Mouse (Mus musculus) intestine, embryonic 16.5 days (tissue): ENCODE measurements around the gene Fv1. TPM values are rescaled to one million over a fixed set of nuclear protein-coding genes. Genes with fewer than 3 reads are reported as not detected.

Source experiments
- ATAC-seq: fragments of 200-750 bp; cut with Nextera tagmentation; 2 replicates; pipeline ENCODE4 v1.8.0; 2017; ENCODE audit warnings: moderate TSS enrichment, moderate library complexity
- H3K27ac ChIP-seq: fragments of 300-500 bp; sonication (generic); 2 replicates; pipeline ENCODE4 v1.5.1; 2014; ENCODE audit warnings: mild to moderate bottlenecking, low read length
- H3K27me3 ChIP-seq: fragments of 300-500 bp; sonication (generic); replicated peaks from 2 replicates; pipeline ENCODE4 v1.6.1; 2014; ENCODE audit warnings: low read length, control low read depth, mixed read lengths; ENCODE audit not compliant: control insufficient read depth, insufficient read depth
- H3K36me3 ChIP-seq: fragments of 300-500 bp; sonication (generic); 2 replicates; pipeline ENCODE4 v1.6.1; 2014; ENCODE audit warnings: low read length, control low read depth; ENCODE audit not compliant: control insufficient read depth, insufficient read depth
- H3K4me1 ChIP-seq: fragments of 300-500 bp; sonication (generic); 2 replicates; pipeline ENCODE4 v1.6.1; 2014; ENCODE audit warnings: low read length, control low read depth, mixed read lengths; ENCODE audit not compliant: control insufficient read depth, insufficient read depth
- H3K4me2 ChIP-seq: fragments of 300-500 bp; sonication (generic); 2 replicates; pipeline ENCODE4 v1.6.1; 2014; ENCODE audit warnings: low read depth, low read length, control low read depth
- H3K4me3 ChIP-seq: fragments of 300-500 bp; sonication (generic); 2 replicates; pipeline ENCODE4 v1.5.1; 2014; ENCODE audit warnings: mild to moderate bottlenecking, low read length
- H3K9ac ChIP-seq: fragments of 300-500 bp; sonication (generic); 2 replicates; pipeline ENCODE4 v1.6.1; 2014; ENCODE audit warnings: low read depth, low read length
- H3K9me3 ChIP-seq: fragments of 300-500 bp; sonication (generic); 2 replicates; pipeline ENCODE4 v1.6.1; 2016; ENCODE audit warnings: low read length, control low read depth; ENCODE audit not compliant: control insufficient read depth
- WGBS: fragments of 180-500 bp; shearing (Covaris S2); extraction: QIAGEN DNeasy Blood & Tissue Kit; methylation state at CpG from one replicate; pipeline ENCODE4 v1.1.7; 2014; 5-methylcytosine and 5-hydroxymethylcytosine counted together
- polyA plus RNA-seq: library from polyadenylated mRNA; unstranded; fragments of >200 nt; fragmentation: Nextera tagmentation; extraction: Ambion mirVana; gene quantifications from 2 replicates; pipeline ENCODE4 v1.2.1, GENCODE M21; 2015

The Fv1 gene
- polyA plus RNA-seq, 1 experiment from 2014 or later: 7.4 TPM

DNA sequence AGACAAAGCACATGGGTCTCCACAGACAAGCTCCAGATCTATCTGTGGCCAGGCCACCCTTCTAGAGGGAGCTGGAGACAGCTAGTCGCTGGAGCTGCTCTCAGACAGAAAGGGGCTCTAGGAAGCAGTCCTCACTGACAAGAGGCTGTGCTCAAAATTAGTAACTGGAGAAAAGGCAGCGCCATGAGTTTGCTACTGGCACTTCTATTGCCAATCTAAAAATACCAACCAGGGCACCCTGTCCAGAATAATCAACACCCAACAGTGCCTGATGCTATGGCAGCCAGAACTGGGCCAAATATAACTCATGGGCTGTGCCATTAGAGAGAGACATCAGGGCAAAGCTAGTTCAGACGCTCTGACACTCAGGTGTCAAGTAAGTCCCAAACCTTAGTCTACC is 28.6 kb downstream of the Fv1 start:
- 0 out of 2 replicates have a peak, but pooled peaks cover 6% of the 10 kb centered on the region for H3K4me1 ChIP-seq
- no peak overlapping the region for H3K9ac ChIP-seq
- H3K4me3 ChIP-seq: no peak overlapping the region
- no peak for ATAC-seq
- peaks cover 6% of the 10 kb centered on the region; the same call in 1 of the 2 replicates for H3K36me3 ChIP-seq
- no peak overlapping the region for H3K27ac ChIP-seq
- H3K27me3 ChIP-seq: no peaks in the 10 kb centered on the region
- no peaks in the 10 kb centered on the region for H3K9me3 ChIP-seq
- no peak overlapping the region for H3K4me2 ChIP-seq
- WGBS: 88% methylated on average over 3 of the region's 3 CpGs

DNA sequence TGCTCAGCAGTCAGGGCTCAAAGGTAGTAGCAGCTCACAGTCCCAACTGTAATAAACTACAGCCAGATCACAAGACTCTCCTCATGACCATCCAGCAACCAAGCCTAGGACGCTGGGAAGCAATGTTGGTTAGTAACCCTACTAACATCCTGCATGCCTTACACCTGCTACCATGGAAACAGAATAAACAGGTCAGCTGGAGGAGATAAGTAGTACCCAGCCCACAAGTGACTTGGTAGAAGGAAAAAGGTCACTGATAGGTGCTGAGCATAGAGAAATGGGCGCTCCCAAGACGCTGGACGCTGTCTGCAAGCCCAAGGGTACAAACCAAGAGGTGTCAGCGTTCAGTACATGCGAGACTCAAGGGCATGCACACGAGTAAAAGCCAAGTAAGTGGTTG is 31.7 kb downstream of the Fv1 start:
- 78% methylated on average over 7 of the region's 7 CpGs for WGBS
- ATAC-seq: peak; percentile 75
- peaks cover 6% of the 10 kb centered on the region; the same call in 1 of the 2 replicates for H3K36me3 ChIP-seq

DNA sequence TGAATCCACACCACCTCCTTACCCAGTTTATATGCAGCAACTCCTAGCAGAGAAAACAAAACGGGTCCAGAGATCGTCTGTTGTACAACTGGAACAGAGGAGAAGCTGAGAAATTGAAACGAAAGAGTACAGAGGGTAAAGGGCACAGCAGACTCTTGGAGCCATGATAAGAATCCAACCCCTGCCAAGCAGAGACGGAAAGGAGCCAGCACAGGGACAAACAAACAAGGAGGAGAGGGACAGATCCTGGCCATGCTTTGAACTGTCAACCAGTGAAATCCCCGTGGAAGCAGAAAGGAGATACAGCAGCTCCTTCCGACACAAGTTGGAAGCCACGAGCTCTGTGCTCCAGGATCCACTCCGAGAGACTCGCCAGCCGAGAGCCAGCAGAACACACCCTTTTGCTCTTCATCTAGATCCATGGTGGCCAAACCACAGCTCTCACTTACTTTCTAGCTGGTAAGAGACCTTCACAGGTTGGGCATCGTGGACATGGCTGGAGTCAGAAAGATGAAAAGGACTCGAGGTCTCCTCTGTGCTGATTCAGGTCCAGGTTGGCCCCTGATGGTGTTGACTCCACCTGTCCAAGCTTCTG is 34.2 kb downstream of the Fv1 start:
- Histone ChIP-seq H3K27me3 (no peaks in the 10 kb centered on the region), H3K27ac (peak overlapping the region; percentile 76), H3K4me2 (peak overlapping the region; percentile 47; the same call in 1 of the 2 replicates), H3K9me3 (no peaks in the 10 kb centered on the region), H3K4me3 (peak overlapping the region; percentile 12), H3K4me1 (peaks cover 16% of the 10 kb centered on the region), H3K36me3 (0 out of 2 replicates have a peak, but pooled peaks cover 2% of the 10 kb centered on the region), H3K9ac (peak overlapping the region; percentile 30; the same call in 1 of the 2 replicates)
- no peak for ATAC-seq
- 84% methylated on average over 12 of the region's 12 CpGs for WGBS

More for the DNA sequence above, 31.7 kb downstream of the Fv1 start:
- no peaks in the 10 kb centered on the region for H3K9me3 ChIP-seq
- peaks cover 16% of the 10 kb centered on the region for H3K4me1 ChIP-seq
- H3K9ac ChIP-seq: no peak overlapping the region
- no peaks in the 10 kb centered on the region for H3K27me3 ChIP-seq
- no peak overlapping the region for H3K4me2 ChIP-seq
- peak overlapping the region; percentile 59 for H3K27ac ChIP-seq
- no peak overlapping the region for H3K4me3 ChIP-seq

DNA sequence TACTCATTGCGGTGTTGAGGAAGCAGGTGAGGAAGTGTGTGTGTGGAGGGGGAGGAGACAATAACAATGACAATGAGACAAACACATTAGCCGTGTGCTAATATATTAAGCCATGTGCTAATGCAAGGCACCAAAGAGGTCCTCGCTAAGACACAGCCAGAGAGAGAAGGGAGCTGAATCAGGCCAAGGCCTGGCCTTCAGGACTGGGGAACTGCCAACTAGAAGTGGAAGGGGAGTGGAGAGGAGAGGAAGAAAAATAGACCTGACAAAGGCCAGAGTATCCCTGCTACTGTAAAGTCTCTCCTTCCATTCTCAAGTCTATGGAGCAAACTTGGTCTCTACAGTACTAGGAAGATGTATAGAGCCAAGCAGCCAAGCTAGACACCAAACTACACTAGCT is 34.8 kb downstream of the Fv1 start:
- Histone ChIP-seq H3K9me3 (no peaks in the 10 kb centered on the region), H3K4me1 (peaks cover 16% of the 10 kb centered on the region), H3K4me3 (peak overlapping the region; percentile 94), H3K9ac (peak overlapping the region; percentile 96), H3K4me2 (peak overlapping the region; percentile 47), H3K36me3 (0 out of 2 replicates have a peak, but pooled peaks cover 2% of the 10 kb centered on the region), H3K27me3 (no peaks in the 10 kb centered on the region), H3K27ac (peak overlapping the region; percentile 76)
- WGBS: 70% methylated on average over 3 of the region's 3 CpGs
- no peak for ATAC-seq

DNA sequence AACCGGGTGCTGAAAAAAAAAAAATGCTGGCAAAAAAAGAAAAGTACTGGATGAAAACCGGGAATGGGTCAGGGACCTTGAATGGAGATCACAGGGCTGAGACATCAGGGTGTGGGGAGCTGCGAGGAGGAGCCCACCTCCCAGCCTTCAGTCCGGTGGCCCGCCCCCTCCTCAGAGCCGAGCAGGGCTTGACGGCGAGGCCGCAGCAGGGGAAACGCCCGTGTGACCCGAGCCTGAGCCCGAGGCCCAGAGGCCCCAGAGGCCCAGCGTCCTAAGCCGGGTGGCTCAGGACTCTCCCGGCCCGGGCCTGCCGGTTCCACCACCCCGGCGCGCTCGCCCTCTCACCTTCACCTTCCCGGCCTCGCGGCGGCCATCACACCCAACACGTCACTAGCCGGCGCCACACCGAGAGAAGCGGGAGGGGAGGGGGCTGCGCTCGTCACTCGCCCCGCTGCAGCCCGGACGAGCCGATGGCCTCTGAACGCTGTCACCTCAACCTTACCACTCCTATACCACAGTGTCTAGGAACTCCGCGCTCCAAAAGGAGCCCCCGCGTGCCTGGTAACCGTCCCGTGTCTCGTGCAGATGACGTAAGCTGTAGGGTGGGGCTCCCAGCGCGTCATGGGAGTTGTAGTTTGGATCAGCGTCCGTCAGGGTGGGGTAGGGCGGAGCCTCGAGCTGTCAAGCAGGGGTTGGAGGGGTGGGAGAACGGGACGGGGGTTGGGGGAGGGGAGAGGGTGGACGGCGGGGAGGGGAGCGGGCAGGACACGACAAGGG is 35.7 kb downstream of the Fv1 start, which contains the start of gene Mfn2:
Gene Mfn2 (minus strand): TSS at position 392 of the 777 bp plus-strand sequence.
- Histone ChIP-seq H3K27me3 (no peaks in the 10 kb centered on the region), H3K36me3 (0 out of 2 replicates have a peak, but pooled peaks cover 2% of the 10 kb centered on the region), H3K4me2 (peak within 1 kb of the TSS; percentile 65), H3K9me3 (no peaks in the 10 kb centered on the region), H3K27ac (peak within 1 kb of the TSS; percentile 76), H3K9ac (peak within 1 kb of the TSS; percentile 96), H3K4me1 (peaks cover 16% of the 10 kb centered on the region), H3K4me3 (peak within 1 kb of the TSS; percentile 94)
- ATAC-seq: peak; percentile 88
- under 1% methylated on average over 57 of the region's 59 CpGs for WGBS

DNA sequence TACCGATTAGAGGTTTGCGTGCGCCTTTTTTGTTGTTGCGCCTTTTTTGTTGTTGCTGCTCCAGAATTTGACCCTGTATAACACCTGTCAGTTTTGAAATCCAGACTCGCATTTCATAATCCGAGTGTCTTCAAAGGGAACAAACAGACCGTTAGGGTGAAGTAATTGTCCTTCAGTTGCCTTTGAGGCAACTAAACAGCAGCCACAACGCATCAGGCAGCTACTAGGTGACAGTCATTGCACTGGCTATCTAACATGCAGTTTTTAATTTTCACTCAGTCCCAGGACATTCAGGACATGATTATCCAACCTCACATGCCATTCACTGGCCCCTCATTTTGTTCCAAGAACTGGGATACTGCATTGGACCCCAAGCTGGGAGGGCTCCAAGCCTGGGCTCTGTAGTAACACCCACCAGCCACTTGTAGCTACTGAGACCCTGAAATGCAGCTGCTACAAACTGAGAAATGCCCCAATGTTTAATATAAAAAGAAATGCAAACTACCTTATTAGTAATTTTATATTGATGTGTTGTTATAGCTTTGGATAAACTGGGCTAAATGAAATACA is 36.4 kb downstream of the Fv1 start:
- no peaks in the 10 kb centered on the region for H3K9me3 ChIP-seq
- no peak overlapping the region for H3K27ac ChIP-seq
- 3% methylated on average over 8 of the region's 8 CpGs for whole genome bisulfite sequencing

DNA sequence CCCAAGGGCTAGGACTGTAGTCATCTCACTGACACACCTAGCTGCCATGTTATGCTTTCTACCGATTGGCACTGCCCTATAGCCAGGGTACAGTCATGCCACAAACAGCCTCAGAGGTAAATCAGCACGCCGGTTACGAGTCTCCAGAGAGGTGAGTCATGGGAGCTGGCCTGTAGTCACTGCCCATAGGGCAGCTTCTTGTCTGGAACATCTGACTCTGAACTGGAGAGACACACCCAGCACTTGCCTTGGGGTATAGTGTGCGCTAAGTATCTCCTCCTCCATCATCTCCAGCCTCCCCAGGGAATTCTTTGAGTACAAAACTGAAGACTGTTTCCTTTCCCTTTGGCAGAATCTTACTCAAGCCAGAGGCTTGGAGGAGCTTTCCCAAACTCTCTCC is 37.5 kb downstream of the Fv1 start:
- H3K9ac ChIP-seq: no peak overlapping the region
- H3K27me3 ChIP-seq: no peaks in the 10 kb centered on the region
- peaks cover 13% of the 10 kb centered on the region for H3K4me1 ChIP-seq
- no peaks in the 10 kb centered on the region for H3K9me3 ChIP-seq
- no peak overlapping the region for H3K27ac ChIP-seq
- H3K36me3 ChIP-seq: 0 out of 2 replicates have a peak, but pooled peaks cover 2% of the 10 kb centered on the region
- no peak for ATAC-seq
- WGBS: 85% methylated on average over 5 of the region's 5 CpGs
- no peak overlapping the region for H3K4me2 ChIP-seq
- no peak overlapping the region for H3K4me3 ChIP-seq

More for the DNA sequence above, 36.4 kb downstream of the Fv1 start:
- H3K4me1 ChIP-seq: peaks cover 16% of the 10 kb centered on the region
- 0 out of 2 replicates have a peak, but pooled peaks cover 2% of the 10 kb centered on the region for H3K36me3 ChIP-seq
- no peaks in the 10 kb centered on the region for H3K27me3 ChIP-seq
- H3K9ac ChIP-seq: peak overlapping the region; percentile 96
- peak overlapping the region; percentile 94 for H3K4me3 ChIP-seq
- H3K4me2 ChIP-seq: peak overlapping the region; percentile 65
- ATAC-seq: 0 out of 2 replicates have a peak, but pooled peaks have one; percentile 0

DNA sequence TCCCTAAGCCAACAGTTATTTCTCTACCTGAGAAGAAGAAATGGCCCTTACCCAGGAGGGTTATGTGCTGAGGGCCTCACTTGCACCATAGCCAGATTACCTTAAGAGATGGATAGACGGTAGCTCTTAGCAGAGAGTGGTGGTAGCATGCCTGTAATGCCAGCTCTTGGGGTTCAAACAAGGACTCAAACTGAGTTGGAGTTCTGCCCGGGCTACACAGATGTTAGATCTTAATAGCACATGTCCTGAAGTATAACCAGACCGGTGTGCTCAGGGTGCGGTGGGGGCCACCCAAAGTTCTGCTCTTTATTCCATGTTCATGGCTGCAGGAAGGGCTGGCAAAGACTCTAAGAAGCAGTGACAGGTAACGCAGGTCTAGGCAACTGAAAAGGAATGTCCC is 40.7 kb downstream of the Fv1 start:
- H3K4me3 ChIP-seq: no peak overlapping the region
- no peak for ATAC-seq
- no peaks in the 10 kb centered on the region for H3K9me3 ChIP-seq
- H3K27ac ChIP-seq: no peak overlapping the region
- H3K36me3 ChIP-seq: no peaks in the 10 kb centered on the region
- H3K9ac ChIP-seq: no peak overlapping the region
- 87% methylated on average over 5 of the region's 5 CpGs for WGBS
- H3K4me2 ChIP-seq: no peak overlapping the region
- H3K27me3 ChIP-seq: no peaks in the 10 kb centered on the region
- H3K4me1 ChIP-seq: peaks cover 4% of the 10 kb centered on the region; the same call in 1 of the 2 replicates

DNA sequence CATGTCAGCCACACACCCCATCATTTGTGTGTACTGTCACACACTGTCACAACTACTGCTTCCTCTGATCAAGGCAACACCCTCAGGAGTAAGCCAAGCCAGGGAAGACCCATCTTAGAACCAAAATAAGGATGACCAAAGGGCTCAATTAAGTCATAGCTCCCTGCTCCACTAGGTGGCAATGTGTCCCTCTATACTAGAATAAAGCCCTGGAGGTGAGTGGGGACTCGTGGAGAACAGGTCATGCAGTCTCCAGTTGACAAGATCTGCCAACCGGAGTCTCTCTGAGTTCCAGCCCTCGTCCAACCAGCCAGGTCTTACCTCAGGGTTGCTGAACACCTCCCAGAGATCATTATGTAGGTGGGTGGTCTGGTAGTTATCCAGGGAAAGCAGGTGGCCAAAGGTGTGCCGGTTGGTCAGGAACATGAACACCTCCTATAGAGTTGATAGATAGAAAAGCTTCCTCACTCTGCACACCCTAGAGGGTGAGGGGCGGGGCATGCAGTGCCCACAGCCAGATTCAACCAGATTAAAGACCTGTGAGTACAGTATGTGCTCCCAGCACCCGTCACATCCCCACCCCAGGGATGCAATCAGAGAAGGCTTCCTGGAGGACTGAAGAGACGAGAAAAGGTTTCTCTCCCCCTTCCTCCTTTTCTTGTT is 49.8 kb downstream of the Fv1 start:
- ATAC-seq: peak; percentile 55; the same call in 1 of the 2 replicates
- H3K4me1 ChIP-seq: no peaks in the 10 kb centered on the region
- 58% methylated on average over 7 of the region's 7 CpGs for WGBS
- no peaks in the 10 kb centered on the region for H3K36me3 ChIP-seq
- no peak overlapping the region for H3K4me2 ChIP-seq
- no peaks in the 10 kb centered on the region for H3K27me3 ChIP-seq
- no peak overlapping the region for H3K27ac ChIP-seq
- H3K4me3 ChIP-seq: no peak overlapping the region
- H3K9me3 ChIP-seq: no peaks in the 10 kb centered on the region
- H3K9ac ChIP-seq: no peak overlapping the region
